Mouse (Mus musculus) embryonic facial prominence, embryonic 10.5 days (tissue): ENCODE measurements around the gene A3galt2. TPM values are rescaled to one million over a fixed set of nuclear protein-coding genes. Genes with fewer than 3 reads are reported as not detected.

Experiments
- DNase-seq: peaks from one replicate; pipeline ENCODE4 v3.0.0-alpha.2; 2017; ENCODE audit warnings: low spot score
- H3K27ac ChIP-seq: fragments of 300-500 bp; sonication (generic); replicated peaks from 2 replicates; pipeline ENCODE4 v1.5.1; 2016; ENCODE audit warnings: mild to moderate bottlenecking
- H3K27me3 ChIP-seq: fragments of 300-500 bp; sonication (generic); replicated peaks from 2 replicates; pipeline ENCODE4 v1.6.1; 2016; ENCODE audit warnings: low read depth, mild to moderate bottlenecking; ENCODE audit not compliant: poor library complexity, severe bottlenecking
- H3K36me3 ChIP-seq: fragments of 300-500 bp; sonication (generic); replicated peaks from 2 replicates; pipeline ENCODE4 v1.6.1; 2016; ENCODE audit warnings: mild to moderate bottlenecking, moderate library complexity
- H3K4me1 ChIP-seq: fragments of 300-500 bp; sonication (generic); 2 replicates; pipeline ENCODE4 v1.6.1; 2016
- H3K4me3 ChIP-seq: fragments of 300-500 bp; sonication (generic); 2 replicates; pipeline ENCODE4 v1.5.1; 2016; ENCODE audit warnings: mild to moderate bottlenecking, moderate library complexity
- H3K9me3 ChIP-seq: fragments of 300-500 bp; sonication (generic); 2 replicates; pipeline ENCODE4 v1.6.1; 2016; ENCODE audit warnings: mild to moderate bottlenecking
- WGBS: fragments of 180-500 bp; shearing (Covaris S2); methylation state at CpG from one replicate; pipeline ENCODE4 v1.1.7; 2016; 5-methylcytosine and 5-hydroxymethylcytosine counted together
- polyA plus RNA-seq: library from polyadenylated mRNA; unstranded; fragments of >200 nt; fragmentation: Nextera tagmentation; extraction: Ambion mirVana; gene quantifications from 2 replicates; pipeline ENCODE4 v1.2.1, GENCODE M21; 2016

Gene A3galt2
- polyA plus RNA-seq, 1 experiment from 2014 or later: 0.12 TPM

DNA sequence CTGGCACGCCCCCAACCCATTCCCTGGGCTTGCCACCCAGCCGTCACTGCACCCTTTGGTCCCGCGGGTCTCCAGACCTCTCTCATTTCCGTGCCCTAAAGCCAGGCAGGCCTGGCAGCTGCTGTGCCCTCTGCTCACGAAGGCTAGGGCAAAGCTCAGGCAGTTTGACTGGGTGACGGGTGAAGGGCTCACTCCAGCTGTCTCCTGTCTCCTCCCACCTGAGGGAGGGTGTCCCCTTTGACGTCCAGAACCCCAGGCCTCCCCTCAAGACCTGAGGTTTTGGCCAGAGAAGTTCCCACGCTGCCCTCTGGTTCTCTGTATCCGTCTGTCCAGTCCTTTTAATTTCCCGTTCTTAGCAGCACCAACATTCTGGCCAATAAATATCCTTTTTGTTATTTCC lies 18.7 kb downstream of the A3galt2 start:
- Histone ChIP-seq H3K36me3 (peaks cover 77% of the 10 kb centered on the region), H3K9me3 (no peaks in the 10 kb centered on the region), H3K27me3 (no peaks in the 10 kb centered on the region), H3K4me3 (no peak overlapping the region), H3K27ac (no peak overlapping the region), H3K4me1 (peaks cover 29% of the 10 kb centered on the region)
- no peak for DNase-seq
- 92% methylated on average over 11 of the region's 11 CpGs for WGBS

DNA sequence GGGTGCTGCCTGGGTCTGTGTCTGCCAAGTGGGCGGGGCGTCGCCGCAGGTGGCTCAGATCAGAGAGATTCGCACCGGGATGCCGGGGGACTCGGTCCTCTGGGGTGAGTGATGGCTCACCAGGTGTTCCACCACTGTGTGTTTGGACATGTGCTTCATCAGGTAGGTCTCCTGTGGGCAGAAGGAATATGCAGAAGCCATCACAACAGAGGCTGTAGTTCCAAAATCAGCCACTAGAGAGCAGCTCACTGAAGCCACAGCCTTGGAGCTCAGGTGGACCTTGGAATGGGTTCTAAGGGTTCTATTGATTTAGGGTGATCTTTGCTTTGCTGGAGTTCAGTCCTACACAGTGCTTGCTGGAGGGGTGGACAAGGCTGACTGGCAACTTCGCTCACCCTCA lies 19.3 kb downstream of the A3galt2 start:
- Histone ChIP-seq H3K27ac (no peak overlapping the region), H3K36me3 (peaks cover 83% of the 10 kb centered on the region), H3K27me3 (no peaks in the 10 kb centered on the region), H3K4me3 (no peak overlapping the region), H3K9me3 (no peaks in the 10 kb centered on the region), H3K4me1 (peaks cover 25% of the 10 kb centered on the region)
- WGBS: 93% methylated on average over 9 of the region's 9 CpGs
- DNase-seq: peak; percentile 40

DNA sequence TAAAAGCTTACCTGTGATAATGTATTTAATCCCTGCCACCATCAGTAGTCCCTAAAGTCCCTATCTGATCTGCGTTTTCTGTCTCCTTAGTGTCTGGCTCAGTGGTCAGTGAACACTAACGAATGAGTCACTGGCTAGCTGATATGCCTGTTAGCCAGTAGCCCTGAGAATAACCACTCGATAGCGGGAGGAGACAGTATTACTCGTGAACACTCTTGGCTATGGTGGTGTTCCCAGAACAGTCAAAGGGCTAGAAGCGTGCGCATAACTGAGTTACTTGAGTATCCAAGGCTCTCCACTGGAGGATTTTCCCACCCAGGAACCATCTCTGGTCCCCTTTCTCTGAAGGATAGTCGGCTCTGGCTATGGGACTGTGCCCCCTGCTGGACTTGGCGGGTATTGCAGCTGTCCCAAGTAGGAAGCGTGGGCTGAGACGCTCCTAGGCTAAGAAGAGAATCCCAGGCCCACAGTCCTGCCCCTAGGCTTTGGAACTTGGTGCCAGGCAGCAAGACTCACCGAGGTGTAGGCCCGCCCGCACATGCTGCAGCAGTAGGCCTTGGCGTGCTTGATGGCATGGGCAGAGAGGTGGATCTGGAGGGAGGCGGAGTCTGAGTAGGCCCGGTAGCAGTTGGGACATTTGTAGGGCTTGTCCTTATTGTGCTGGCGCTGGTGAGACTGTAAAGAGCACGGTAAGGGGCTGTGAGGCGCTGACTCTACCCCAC lies 21.6 kb downstream of the A3galt2 start:
- H3K27ac ChIP-seq: no peak overlapping the region
- DNase-seq: peak; percentile 82
- H3K4me1 ChIP-seq: peaks cover 8% of the 10 kb centered on the region
- H3K4me3 ChIP-seq: no peak overlapping the region
- no peaks in the 10 kb centered on the region for H3K9me3 ChIP-seq
- H3K27me3 ChIP-seq: no peaks in the 10 kb centered on the region
- H3K36me3 ChIP-seq: peaks cover 100% of the 10 kb centered on the region
- 47% methylated on average over 20 of the region's 20 CpGs for WGBS

DNA sequence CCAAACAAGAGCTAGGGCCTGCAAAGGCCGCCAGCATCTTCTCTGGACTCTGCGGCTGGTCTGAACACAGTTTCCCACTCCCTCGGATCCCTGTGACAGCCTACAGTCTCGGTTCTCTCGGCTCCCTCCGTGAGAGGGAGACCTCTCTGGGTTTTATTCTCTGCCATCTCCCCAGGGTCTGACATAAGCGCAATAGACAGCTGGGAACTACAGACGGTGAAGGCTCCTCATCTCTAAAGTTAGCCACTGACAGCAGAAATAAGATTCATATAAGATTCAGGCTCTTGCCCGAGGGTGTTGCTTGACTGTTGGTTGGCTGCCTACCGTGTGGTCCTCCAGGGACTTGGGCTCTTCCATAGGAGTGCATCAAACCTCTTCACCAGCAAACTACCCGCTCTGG lies 22.4 kb downstream of the A3galt2 start:
- peaks cover 100% of the 10 kb centered on the region for H3K36me3 ChIP-seq
- no peak for DNase-seq
- H3K27ac ChIP-seq: no peak overlapping the region; the same call in 1 of the 2 replicates
- H3K4me1 ChIP-seq: peaks cover 8% of the 10 kb centered on the region
- no peaks in the 10 kb centered on the region for H3K27me3 ChIP-seq
- no peaks in the 10 kb centered on the region for H3K9me3 ChIP-seq
- no peak overlapping the region for H3K4me3 ChIP-seq
- 85% methylated on average over 11 of the region's 11 CpGs for WGBS

DNA sequence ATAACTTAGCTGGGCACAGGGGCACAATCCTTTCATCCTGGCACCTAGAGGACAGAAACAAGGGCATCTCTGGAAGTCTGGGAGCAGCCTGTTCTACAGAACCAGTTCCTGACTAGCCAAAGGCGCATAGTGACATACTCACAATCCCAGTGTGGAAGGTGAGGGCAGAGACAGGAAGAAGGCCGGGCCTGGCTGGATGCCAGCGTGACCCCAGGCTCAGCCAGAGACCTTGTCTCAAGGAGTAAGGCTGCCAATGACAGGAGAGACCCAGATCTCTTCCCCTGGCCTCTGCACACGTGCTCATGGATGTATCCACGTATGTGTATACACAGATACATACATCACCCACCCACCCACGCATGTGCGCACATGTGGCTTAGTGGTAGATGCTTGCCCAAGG lies 26.9 kb downstream of the A3galt2 start:
- no peak for DNase-seq
- Histone ChIP-seq H3K4me3 (no peak overlapping the region), H3K36me3 (peaks cover 100% of the 10 kb centered on the region), H3K4me1 (peaks cover 4% of the 10 kb centered on the region), H3K27ac (no peak overlapping the region), H3K27me3 (no peaks in the 10 kb centered on the region), H3K9me3 (no peaks in the 10 kb centered on the region)
- WGBS: 92% methylated on average over 7 of the region's 7 CpGs

DNA sequence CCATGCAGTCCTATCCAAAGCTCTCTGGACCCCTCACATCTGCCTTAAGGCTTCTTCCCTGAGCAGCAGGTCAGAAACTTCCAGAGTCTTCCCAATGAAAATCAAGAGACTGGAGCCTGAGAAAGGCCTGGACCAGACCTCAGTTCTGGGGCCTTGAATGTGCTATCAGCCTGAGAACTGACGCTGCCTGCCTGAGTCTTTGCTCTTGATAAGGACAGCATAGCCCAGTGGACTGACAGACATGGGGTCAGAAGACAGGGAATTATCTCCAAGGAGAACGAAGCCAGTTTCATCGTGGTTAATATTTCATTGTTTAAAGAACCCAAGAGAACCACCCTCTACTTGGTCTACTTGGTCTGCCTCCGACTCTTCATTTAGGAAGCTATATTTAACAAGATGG lies 27.5 kb downstream of the A3galt2 start:
- Histone ChIP-seq H3K36me3 (peaks cover 100% of the 10 kb centered on the region), H3K27ac (no peak overlapping the region), H3K4me3 (no peak overlapping the region), H3K27me3 (no peaks in the 10 kb centered on the region), H3K4me1 (no peaks in the 10 kb centered on the region), H3K9me3 (no peaks in the 10 kb centered on the region)
- 89% methylated on average over 4 of the region's 4 CpGs for WGBS
- DNase-seq: no peak

DNA sequence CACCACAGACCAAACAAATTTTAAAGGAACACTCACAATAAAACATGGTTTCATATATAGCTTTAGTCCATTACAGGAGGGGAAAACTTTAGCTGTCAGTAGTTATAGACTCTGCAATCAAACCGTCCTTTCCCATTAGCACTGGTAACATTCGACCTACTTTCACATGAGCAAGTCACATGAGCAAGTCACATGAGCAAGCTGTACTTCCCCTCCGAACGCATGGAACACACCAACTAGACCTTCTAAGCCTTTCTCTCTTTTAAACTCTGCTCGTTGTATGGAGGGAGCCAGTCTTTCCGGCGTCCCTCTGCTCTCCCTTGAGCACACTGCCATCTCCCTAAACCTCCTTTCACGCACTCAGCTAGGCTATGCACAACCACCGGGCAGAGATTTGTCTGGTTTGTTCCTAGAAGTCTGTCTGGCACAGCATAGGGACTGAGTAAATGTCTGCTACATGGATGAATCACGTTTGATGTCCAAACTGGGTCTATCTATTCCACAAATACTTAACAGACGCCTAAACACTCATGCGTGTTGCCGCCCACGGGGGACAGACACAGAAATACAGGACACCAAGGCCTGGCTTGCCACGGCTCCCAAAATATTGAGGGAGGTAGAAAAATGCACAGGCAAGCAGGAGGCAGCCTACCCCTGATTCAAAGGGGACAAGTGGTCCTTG lies 29.9 kb downstream of the A3galt2 start:
- Histone ChIP-seq H3K36me3 (peaks cover 100% of the 10 kb centered on the region), H3K9me3 (no peaks in the 10 kb centered on the region), H3K4me3 (no peak overlapping the region), H3K27me3 (no peaks in the 10 kb centered on the region), H3K4me1 (peaks cover 8% of the 10 kb centered on the region), H3K27ac (no peak overlapping the region)
- WGBS: 92% methylated on average over 15 of the region's 15 CpGs
- no peak for DNase-seq

DNA sequence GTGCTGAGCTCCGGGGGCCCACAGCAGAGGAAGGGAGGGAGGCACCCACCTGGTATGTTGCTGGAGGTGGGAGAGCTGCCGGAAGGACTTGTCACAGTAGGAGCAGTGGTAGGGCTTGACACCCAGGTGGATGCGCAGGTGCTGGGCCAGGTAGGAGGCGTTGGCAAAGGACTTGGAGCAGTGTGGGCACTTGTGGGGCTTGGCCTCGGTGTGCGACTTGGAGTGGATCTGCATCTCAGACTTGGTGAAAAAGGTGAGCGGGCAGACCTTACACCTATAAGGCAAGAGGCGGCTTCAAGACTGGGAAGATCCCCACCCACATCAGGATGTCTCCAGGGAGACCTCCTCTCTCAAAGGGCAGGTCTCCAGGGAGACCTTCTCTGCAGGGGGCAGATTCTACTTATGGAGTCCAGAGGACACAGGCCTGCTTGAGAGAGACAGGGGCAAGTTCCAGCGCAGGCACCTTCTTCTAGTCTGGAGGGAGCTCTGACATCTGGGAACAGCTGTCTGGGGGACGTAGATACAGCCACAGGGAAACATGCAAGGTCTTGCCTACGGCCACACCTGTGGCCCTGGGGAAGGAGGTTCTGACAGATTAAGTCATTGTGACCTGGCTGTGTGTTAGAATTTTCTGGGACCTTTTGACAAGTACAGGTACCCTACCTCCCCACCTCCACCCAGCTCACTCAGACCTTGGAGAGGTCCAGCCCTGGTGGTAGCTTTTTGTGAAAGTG lies 30.9 kb downstream of the A3galt2 start:
- H3K27ac ChIP-seq: no peak overlapping the region
- DNase-seq: no peak
- no peak overlapping the region for H3K4me3 ChIP-seq
- no peaks in the 10 kb centered on the region for H3K27me3 ChIP-seq
- no peaks in the 10 kb centered on the region for H3K9me3 ChIP-seq
- WGBS: 94% methylated on average over 11 of the region's 11 CpGs
- peaks cover 100% of the 10 kb centered on the region for H3K36me3 ChIP-seq
- peaks cover 18% of the 10 kb centered on the region for H3K4me1 ChIP-seq

DNA sequence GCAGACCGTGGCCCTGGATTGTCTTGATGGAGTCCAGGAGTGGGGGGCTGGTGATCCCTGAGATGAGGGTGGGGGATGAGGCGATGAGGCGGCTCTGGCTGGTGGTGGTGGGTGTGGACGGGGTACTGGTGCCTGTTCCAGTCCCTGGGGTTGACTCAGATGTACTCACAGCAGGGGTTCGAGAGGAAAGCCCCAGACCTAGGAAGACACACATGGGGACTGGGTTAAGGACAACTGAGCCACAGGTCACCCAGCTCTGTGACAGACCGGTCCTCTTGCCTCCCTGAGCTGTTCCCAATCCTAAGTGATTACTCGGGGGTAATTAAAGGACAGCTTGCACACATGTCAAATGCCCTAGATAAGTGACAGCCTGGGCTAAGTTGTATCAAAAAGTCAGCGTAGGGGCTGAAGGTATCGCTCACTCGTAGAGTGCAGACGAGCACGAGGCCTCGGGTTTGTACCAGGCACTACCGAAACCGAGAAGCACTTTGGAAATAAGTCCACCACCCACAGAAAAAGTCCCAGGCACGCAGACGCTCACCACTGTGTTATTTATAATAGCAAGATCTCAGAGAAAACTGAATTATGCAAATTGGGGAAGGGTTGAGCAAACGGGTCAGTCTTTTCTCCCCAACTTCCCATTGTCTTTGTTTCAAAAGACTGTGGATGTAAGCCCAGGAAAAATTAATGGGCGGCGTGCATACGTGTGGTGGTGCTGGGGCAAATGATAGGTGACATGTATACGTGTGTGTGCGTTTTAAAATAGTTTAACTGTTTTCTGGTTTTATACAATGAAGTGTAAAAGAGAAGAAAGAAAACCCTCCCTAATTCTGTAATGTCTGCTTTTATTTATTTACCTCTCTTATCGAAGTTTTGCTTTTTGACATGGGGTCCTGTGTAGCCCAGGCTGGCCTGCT lies 32.1 kb downstream of the A3galt2 start:
- H3K4me1 ChIP-seq: peaks cover 30% of the 10 kb centered on the region
- WGBS: 93% methylated on average over 24 of the region's 24 CpGs
- H3K36me3 ChIP-seq: peaks cover 100% of the 10 kb centered on the region
- H3K9me3 ChIP-seq: no peaks in the 10 kb centered on the region
- no peak overlapping the region for H3K27ac ChIP-seq
- H3K27me3 ChIP-seq: no peaks in the 10 kb centered on the region
- no peak overlapping the region for H3K4me3 ChIP-seq
- no peak for DNase-seq

DNA sequence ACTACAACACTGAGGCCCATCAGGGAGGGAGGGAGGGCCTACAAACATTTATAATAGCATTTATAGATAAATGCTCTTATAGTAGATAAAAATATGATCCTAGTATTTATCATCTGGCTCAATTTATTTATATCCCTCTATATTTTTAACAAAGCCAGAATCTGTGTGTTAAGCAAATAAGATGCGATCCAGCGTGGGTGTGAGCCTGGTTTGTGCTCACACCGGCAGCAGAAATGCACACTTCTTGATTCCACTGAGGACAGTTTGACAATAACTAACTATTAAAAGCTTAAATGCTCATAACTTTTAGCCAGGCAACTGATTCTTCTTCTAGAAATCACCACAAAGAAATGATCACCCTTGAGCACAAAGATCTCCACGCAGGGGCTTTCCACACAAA lies 32.9 kb downstream of the A3galt2 start:
- Histone ChIP-seq H3K27ac (no peak overlapping the region), H3K4me1 (peaks cover 39% of the 10 kb centered on the region), H3K9me3 (no peaks in the 10 kb centered on the region), H3K36me3 (peaks cover 100% of the 10 kb centered on the region), H3K4me3 (no peak overlapping the region), H3K27me3 (no peaks in the 10 kb centered on the region)
- WGBS: 95% methylated on average over 4 of the region's 4 CpGs
- DNase-seq: no peak

DNA sequence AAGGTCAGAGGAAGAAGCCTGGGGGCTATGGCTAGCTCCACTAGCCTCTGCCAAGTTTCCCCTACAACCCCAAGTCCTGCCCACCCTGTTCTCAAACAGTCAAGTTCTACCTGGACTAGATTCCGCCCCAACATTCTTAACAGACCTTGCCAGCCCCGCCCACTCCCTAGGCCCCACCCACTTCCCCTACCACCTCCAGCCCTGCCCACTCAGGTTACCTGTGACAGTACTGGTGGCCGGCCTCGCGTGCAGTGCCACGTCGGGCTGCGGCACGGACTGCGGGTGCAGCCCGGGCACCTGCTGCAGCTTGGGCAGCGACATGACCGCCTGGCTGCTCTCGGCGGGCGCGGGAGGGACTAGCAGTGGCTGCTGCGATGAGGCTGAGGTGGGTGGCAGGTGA lies 34.5 kb downstream of the A3galt2 start:
- no peaks in the 10 kb centered on the region for H3K27me3 ChIP-seq
- no peaks in the 10 kb centered on the region for H3K9me3 ChIP-seq
- 37% methylated on average over 18 of the region's 18 CpGs for WGBS
- peaks cover 100% of the 10 kb centered on the region for H3K36me3 ChIP-seq
- peaks cover 52% of the 10 kb centered on the region for H3K4me1 ChIP-seq
- no peak for DNase-seq
- H3K4me3 ChIP-seq: peak overlapping the region; percentile 33
- H3K27ac ChIP-seq: no peak overlapping the region

DNA sequence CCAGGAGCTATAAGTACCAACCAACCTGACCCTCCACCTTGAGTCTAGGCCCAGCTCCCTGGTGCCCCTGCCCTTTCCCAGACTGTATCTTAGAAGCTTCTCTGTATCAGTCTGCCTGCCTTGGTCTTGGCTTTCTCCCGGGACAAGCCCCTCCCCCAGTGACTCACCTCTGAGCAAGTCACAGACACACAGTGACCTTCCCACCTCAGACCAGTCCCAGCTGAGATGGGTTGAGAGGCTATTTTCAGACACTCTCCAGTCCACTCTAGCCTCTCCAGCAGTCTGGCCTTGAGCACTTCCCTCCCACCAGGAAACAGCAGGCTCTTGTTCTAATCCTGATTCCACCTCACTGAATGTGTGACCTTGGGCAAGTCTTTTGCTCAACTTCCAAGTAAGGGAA lies 38.5 kb downstream of the A3galt2 start:
- H3K4me3 ChIP-seq: no peak overlapping the region
- no peak for DNase-seq
- H3K27ac ChIP-seq: no peak overlapping the region
- H3K9me3 ChIP-seq: no peaks in the 10 kb centered on the region
- 61% methylated on average over 1 of the region's 1 CpGs for WGBS
- H3K4me1 ChIP-seq: peaks cover 88% of the 10 kb centered on the region
- peaks cover 75% of the 10 kb centered on the region for H3K36me3 ChIP-seq
- no peaks in the 10 kb centered on the region for H3K27me3 ChIP-seq
